Mouse (Mus musculus) ovary, postnatal 36 days (tissue): Measurements from ENCODE around the gene Tdrd9.
"Not testable (repeated sequence)": the region's sequence is repeated elsewhere in the genome, so short reads cannot be mapped to it uniquely, and the experiment has no call there.

Experiments used
- DNase-seq: peaks from one replicate; pipeline ENCODE4 v3.0.0; 2022; ENCODE audit warnings: low spot score, mixed read lengths

Tdrd9 gene

DNA sequence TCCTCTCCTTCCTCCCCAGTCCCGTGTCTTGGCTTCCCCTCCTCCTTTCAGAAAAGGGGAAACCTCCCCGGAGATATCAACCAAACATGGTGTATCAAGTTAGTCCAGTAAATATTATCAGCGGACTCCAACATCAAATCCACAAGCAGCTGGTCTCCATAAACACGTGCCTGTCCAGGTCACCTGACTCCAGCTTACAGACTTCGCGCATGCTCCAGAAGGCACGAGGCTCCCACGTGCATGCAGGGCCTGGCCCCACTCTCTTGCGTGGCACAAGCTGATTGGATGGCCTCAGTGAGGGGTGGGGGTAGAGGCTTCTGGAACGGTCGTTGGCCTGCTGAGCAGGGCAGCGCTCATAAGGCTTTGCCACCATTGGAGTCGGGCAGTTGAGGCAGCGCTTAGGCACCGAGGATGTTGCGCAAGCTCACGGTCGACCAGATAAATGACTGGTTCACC lies at the start of gene Tdrd9:
Gene Tdrd9, plus strand, starts transcription at position 329 of the 456 bp plus-strand sequence.
- no peak for DNase-seq

DNA sequence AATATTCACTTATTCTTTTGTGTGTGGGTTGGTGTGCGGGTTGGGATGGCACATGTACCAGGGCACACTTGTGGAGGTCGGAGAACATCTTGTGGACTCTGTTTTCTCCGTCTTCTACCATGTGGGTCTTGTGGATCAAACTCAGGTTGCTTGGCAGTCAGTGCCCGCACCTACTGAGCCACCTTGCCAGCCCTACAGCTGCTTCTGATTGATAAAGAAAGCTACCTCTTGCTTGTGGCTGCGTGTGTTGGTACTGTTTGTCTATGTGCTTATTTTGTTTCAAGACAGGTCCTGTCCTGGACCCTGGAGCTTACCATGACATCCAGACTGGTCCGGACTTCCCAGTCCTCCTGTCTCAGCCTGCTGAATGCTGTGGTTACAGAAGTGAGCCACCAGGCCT lies 48.2 kb upstream of the Tdrd9 start:
- DNase-seq: no peak

DNA sequence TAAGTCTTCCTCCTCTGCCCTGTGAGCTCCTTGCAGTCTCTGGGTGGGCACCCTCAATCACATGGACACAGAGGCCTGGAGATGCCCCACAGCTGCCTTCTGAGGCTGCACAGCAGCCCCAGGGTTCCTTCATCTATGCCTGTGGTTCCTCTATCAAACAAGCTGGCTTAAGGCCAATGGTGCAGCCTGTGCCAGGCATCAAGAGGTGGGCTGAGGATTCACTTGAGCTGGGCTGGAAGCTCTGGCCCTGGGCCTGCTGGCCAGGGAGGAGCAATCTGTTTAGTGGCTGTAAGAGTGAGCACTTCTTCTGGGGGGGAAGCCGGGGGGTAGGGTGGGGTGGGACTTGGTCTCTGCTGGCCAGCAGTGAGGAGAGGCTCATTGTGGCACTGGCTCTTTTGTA lies 44.0 kb upstream of the Tdrd9 start:
- DNase-seq: no peak

DNA sequence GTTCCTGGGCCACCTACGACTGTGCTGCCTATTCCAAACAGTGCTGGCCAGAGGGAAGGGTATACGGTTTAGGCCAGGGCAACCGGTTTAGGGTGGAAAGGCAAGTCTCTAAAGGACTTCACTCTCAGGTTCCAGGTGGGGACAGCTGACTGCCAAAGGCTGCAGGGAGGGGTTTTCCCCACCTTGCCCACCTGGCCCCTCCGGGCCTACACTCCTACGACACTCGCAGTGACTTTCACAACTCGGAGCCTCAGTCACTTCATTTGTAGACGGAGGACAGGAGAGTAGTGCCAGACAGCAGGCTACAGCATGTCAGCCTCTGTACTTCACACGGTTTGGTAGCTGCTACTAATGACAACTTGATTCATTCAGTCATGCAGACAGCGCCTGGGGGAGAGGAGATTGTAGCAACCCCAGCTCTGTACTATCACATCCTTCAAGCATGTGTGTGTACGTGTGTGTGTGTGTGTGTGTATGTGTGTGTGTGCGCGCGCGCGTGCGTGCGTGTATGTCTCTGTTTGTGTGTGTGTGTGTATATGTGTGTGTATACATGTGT lies 42.9 kb upstream of the Tdrd9 start:
- no peak for DNase-seq

DNA sequence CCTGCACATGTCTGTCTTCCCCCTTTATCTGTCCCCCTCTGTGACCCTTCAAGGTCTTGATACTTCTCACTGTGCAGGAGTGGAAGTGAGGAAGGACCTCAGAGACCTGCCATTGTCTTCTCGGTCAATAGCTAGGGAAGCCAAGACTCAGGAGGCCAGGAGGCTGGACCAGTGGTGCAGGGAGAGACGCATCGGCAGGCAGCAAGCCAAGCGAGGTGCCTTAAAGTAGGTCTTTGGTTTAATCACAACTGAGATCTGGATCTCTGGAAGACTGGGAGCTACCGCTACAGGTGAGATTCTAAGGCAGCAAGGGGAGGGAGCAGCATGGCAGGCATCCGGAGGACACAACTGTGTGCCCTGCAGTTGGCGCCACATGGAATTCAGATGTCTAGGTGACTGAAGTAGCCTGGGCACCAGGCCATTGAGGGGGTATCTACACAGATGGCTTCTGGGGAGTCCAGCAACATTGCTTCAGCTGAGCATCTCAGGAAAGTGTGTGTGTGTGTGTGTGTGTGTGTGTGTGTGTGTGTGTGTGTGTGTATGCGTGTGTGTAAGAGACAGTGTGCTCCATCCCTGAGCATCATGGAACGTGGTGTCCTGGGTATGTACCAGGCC lies 39.8 kb upstream of the Tdrd9 start:
- DNase-seq: no peak

DNA sequence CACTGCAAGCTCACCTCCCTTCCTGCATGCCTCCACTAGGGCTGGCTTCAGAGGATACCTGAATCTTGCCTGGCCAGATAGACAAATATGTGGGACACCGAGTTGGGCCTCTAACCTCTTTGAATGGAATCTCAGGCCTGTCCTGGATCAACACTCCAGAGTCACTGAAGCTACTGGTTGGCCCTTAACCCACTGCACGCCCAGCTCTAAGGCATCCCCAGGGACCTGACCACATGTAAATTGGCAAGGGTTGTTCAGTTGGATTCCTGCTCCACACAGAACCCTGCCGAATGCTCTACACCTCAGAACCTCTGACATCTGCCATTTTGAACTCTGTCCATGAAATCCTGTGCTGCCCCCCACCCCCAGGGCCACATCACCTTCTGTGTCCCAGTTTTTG lies 38.8 kb upstream of the Tdrd9 start:
- DNase-seq: no peak

DNA sequence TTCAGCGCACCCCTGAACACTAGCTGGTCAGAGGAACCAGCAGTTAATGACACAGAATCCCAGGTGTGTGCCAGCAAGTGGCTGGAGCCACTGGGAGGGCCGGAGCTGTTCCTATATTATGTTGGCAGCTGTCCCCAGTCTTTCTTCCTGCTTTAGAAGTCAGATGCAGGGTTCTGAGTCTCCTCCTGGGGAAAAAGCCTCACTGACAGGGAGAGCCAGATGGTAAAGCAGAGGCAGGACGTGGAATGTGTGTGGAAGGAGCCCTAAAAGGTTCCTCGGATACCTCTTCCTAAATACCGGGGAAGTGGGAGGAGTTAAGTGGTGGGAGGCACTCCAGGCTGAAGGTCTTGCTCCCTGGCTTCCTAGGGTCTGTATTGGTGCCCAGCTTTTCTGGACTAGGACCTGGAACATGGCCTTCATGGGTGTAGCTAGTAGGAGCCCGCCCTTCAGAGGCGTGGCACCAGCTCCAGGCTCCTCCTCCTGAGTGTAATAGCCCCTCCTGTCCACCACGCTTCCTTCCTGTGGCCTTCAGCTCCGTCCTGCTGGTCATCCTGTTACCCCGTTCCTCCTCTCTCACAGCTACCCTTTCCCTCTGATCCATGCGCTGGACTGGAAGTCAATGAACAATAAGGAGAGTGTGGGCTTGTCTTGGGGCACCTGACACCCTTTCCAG lies 38.2 kb upstream of the Tdrd9 start:
- peak; percentile 57 for DNase-seq

DNA sequence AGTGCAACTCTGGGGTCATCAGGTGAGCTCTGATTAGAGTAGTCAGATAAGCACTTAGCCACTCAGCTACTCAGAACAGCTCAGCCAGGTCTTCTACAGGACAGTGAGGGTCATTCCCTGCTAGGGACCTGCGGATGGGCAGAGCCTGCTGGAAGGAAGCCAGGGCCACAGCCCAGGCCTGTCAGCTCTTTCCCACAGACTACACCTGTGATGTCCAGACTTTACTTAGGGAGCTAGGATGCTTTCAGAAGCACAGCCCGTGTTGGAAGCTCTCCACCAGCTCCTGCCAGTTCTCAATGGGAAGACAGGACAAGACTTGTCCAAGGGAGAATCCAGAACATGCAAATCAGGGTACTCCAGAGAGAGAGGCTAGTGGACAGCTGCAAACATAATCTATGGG lies 37.4 kb upstream of the Tdrd9 start:
- DNase-seq: no peak

DNA sequence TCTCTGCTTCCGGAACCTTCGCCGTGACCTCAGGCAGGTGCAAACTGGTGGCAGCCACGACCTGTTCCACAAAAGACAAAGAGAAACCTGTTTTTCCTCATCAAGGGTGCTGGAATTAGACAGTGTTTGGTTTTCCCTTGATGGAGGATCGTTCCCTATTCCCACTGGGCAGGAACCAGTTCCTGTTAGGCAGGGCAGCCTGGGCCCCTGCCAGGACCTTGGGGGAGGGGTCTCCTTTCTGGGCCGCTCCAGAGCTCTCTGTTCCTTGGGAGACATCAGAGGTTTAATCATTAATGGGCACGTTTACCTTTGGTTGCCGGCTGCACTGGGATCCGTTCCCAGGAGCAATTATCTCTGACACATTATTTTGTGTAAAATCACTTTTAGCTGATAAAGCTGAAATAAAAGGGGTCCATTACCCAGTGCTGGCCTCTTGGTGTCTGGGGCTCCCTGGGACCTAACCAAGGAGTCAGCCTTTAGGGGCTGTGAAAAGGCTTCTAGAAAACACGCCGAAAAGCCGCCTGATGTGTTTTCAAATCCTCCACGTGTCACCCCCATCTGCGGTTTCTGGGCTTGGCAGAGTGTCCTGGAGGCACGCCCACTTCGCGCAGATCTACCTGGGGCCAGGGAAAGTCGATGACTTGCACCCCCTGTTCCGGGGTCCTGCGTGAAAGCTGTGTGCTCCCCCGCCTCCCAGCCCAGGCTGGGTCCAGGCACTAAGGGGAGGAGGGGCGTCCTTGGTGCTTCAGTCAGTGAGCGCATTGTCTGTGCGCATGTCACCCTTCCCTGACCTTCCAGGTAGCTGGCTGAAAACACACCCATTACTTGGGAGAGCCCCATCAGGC lies 34.4 kb upstream of the Tdrd9 start:
- DNase-seq: peak; percentile 73

DNA sequence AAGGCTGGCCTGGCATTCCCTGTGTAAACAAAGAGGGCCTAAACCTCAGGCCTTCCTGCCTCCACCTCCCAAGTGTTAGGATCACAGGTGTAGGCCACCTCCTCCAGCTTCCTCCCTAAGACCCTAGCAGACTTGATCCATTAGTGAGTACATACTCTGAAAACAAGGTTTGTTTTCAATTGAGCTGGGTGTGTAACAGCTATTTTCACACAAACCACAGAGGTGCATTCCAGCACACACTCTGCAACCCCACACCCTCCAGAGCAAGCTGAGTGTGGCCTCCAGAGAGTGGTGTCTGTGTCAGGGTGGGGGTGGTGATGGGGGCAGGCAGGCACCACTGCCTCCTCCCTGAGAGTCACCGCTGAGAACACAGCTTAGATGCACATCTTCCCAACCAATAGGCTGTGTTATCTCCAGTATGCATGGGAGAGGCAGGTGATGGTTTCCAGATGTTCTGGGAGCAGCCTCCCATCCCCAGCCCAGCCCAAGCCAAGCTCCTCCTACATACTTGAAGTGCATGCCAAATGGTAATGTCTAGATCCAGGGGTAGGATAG lies 32.7 kb upstream of the Tdrd9 start:
- no peak for DNase-seq

DNA sequence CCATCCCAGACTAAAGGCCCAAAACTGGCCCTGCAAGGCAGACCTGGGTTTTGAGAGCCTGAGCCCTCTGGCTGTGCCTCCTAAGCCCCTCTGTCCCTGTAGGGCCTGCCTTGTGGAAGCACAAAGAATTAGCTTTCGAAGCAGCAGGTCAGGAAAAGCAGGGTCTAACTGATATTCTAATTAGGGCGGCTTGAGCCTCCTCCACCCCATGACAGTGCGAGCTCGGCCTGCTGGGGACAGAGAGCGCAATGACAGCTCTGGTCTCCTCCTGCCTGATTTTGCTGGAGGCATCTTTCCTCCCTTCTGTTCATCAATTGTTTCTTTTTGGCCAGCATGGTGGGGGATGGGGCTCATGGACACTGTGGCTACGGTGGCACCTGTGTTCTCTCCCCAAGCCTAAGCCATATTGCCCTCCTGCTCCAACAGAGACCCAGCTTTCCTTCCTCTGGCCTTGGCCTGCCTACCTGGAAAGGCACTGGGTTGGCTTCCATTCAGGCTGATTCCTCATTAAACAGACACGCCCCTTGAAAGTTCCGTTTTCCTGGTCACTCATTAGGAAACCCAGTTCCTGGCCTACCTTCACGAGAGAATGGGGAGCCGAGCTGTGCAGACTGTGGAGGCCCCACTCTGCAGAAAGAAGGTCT lies 27.8 kb upstream of the Tdrd9 start:
- no peak for DNase-seq

DNA sequence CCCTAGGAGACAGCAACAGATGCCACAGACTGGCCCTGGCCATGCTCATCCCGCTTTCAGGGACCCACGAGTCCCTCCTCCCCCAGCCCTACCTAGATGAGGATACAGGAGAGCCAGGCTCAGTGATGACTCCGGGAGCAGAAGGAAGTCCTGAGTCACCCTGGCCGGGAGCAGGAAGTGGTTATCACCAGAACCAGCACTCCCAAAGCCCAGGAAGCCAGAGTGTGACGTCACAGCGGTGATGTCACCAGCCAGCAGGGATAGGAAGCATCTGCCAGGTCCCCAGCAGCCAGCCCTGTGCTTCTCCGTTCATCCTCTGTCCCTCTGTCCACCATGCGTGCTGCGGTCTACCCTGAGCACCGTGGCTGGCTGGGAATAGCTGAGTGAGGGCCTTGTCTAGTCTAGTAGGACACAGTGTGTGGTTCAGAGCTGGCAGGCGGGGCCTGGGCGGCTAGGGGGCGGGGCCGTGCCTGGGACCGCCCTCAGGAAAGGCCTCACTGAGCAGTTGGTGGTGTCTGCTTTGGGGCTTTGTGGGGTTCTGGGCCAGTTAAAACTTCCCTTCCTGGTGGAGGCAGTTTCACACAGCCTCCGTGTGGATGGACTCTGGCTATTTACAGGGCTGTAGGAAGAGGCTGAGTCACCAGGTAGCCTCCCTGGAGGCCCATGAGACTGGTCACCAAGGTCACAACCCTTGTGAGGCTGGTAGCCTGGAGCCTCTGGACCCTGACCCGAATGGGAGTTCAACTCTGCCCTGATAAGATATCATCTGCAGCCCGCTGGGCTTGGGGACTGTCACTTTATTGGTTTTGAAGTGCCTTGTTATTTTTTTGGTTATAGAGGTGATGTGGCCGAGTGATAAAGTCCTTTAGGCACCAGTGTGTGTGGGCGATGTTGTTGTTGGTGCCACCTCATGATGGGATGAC lies 27.0 kb upstream of the Tdrd9 start:
- not testable (repeated sequence) for DNase-seq

DNA sequence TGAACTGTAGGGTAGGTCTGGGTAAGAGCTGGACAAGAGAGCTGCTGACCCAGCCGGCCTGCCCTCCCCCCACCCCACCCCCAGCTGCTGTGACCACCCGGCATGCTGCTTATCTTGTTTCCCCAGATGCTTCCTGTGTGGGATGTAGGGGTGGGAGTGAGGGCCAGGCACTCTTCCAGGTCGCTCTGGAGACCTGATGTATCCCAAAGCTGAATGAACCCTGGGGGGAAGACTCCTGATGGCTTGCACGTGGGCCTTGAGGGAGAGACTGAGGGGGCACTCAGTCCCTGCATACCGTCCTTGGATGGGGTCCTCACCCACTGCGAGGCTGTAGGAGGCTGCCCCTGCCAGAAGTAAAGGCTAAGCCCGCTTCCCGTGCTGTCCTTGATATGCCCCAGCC lies 26.2 kb upstream of the Tdrd9 start:
- DNase-seq: peak; percentile 54

DNA sequence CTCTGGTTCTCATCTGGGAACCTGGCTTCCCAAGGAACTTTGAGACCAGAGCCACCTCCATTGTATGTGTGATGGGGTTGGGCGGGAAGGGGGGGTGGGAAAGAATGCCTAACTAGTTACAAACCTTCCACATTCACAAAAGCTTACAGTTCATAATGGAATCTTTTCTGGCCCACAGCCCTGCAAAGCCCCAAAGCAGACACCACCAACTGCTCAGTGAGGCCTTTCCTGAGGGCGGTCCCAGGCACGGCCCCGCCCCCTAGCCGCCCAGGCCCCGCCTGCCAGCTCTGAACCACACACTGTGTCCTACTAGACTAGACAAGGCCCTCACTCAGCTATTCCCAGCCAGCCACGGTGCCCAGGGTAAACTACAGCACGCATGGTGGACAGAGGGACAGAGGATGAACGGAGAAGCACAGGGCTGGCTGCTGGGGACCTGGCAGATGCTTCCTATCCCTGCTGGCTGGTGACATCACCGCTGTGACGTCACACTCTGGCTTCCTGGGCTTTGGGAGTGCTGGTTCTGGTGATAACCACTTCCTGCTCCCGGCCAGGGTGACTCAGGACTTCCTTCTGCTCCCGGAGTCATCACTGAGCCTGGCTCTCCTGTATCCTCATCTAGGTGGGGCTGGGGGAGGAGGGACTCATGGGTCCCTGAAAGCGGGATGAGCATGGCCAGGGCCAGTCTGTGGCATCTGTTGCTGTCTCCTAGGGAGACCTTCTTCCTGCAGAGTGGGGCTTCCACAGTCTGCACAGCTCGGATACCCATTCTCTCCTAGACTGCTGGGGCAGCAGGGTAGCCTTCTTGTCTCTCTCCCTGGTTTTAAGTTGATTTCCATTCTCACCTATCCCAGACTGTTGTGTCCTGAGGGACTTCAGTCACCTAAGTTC lies 25.3 kb upstream of the Tdrd9 start:
- not testable (repeated sequence) for DNase-seq

DNA sequence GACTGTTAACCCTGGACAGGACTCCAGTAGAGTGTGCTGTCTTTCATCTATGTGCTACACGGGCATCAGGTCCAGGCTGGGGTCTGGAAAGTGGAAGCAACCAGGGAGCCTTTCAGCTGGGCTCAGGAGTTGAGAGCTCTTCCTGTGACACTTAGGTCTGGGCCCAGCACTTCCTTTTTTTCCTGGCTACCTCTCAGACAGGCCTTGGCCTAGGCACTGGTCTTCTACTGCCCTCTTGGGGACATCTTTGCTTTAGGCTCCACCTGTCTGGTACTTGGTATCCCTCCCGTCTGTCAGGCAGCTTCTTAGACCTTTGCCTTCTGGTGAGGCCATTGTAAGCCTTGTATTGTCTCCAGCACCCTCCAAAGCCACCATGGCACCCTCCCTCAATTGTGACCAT lies 24.6 kb upstream of the Tdrd9 start:
- no peak for DNase-seq

DNA sequence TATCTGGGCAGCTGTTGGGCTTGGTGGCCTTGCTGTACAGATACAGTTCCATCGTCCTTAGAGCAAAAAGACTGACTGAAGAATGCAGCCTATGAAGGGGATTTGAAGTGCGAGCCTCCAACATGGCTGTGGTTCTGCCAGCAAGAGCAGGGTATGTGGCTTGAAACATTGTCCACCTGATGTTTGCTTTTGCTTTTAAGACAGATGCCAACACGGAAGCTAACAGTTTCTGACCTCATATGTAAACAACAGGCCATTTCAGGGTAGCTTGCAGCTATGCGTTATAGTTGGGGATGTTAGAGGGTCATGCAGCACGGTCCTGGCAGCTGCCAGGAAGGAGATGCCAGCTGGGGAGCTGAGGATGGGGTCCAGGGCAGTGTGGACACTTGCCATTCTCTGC lies 20.9 kb upstream of the Tdrd9 start:
- no peak for DNase-seq

DNA sequence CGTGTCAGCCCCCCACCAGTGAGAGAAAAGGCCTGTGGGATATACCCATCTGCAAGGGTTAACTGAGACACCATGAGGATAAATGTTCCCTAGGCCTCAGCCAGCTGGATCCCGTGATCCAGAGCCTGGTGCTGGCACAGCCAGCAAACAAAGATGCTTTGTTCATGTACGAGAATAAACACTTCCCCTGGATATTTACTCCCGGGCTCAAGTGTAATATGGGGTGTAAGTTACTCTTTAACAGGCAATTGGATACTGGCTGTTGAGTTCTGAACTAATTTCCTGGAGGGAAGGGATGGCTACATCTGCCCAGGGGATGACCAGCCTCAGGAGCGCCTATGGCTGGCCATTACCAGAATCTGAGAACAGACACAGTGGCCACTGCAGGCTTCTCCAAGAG lies 19.7 kb upstream of the Tdrd9 start:
- no peak for DNase-seq

DNA sequence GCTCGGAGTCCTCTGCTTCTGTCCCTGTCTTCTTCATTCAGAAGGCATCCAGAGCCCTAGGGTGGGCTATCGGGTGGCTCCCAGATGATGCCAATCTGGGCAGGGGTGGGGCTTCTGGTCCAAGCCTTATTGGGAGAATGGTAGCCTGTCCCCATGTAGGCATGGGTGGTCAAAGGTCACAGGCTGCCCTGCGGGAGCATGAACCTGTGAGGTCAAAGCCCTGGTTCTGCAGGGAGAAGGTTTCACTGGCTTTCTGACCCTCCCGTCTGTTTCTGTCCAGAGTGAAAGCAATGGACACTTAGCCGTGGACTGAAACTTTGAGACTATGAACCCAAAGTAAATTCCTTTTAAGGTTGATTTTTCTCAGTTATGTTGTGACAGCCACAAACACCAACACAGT lies 15.2 kb upstream of the Tdrd9 start:
- DNase-seq: no peak

DNA sequence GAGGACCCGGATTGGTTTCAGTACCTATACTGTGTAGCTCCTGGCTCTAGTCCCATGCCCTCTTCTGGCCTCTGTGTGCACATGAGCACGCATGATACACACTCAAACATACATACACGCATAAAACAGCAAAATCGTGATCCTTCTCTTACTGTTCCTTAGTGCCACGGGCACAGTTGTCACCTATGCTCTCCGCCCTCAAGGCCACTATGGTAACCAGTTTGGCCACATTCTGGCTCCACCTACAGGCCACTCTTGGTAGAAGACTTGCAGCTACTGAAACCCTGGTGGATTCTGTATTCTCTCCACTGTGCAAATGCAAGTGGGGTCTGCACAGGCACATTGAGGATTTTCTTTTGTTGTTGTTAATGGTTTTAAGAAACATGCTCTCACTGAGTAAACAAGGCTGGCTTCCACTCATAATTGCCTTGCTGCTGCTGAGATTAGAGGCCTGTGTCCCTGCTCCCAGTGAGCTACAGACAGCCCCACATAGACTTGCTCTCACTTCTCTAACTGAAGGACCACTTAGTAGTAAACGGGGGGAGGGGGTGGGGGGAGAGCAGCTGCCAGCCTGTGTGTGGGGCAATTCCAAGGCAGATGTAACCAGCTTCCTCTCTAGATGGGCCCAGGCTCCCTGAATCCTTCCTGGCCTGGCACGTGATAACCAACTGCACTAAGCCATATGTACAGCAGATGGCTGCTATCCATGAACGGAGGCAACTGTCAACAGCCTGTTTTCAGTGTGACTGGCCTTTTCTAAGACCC lies 13.1 kb upstream of the Tdrd9 start:
- peak; percentile 55 for DNase-seq
